Mouse (Mus musculus) heart, embryonic 15.5 days (tissue): ENCODE data around the gene Morc4. TPM values are rescaled to one million over a fixed set of nuclear protein-coding genes. Genes with fewer than 3 reads are reported as not detected.

Experiments used
- ATAC-seq: fragments of 200-750 bp; cut with Nextera tagmentation; replicated peaks from 2 replicates; pipeline ENCODE4 v1.8.0; 2017; ENCODE audit warnings: low read depth, moderate TSS enrichment; ENCODE audit not compliant: insufficient number of reproducible peaks, insufficient read depth, low FRiP score
- H3K27ac ChIP-seq: fragments of 300-500 bp; sonication (generic); 2 replicates; pipeline ENCODE4 v1.5.1; 2015; ENCODE audit warnings: mild to moderate bottlenecking, inconsistent platforms
- H3K27me3 ChIP-seq: fragments of 300-500 bp; sonication (generic); 2 replicates; pipeline ENCODE4 v1.6.1; 2015; ENCODE audit warnings: inconsistent platforms
- H3K36me3 ChIP-seq: fragments of 300-500 bp; sonication (generic); 2 replicates; pipeline ENCODE4 v1.6.1; 2015; ENCODE audit warnings: mild to moderate bottlenecking, inconsistent platforms
- H3K4me1 ChIP-seq: fragments of 300-500 bp; sonication (generic); replicated peaks from 2 replicates; pipeline ENCODE4 v1.6.1; 2015; ENCODE audit warnings: inconsistent platforms
- H3K4me2 ChIP-seq: fragments of 300-500 bp; sonication (generic); 2 replicates; pipeline ENCODE4 v1.6.1; 2015; ENCODE audit warnings: inconsistent platforms, mild to moderate bottlenecking, moderate library complexity
- H3K4me3 ChIP-seq: fragments of 300-500 bp; sonication (generic); 2 replicates; pipeline ENCODE4 v1.5.1; 2015; ENCODE audit warnings: mild to moderate bottlenecking, inconsistent platforms
- H3K9ac ChIP-seq: fragments of 300-500 bp; sonication (generic); 2 replicates; pipeline ENCODE4 v1.6.1; 2015; ENCODE audit warnings: mild to moderate bottlenecking, inconsistent platforms
- H3K9me3 ChIP-seq: fragments of 300-500 bp; sonication (generic); replicated peaks from 2 replicates; pipeline ENCODE4 v1.6.1; 2016; ENCODE audit warnings: inconsistent platforms
- WGBS: fragments of 180-500 bp; shearing (Covaris S2); methylation state at CpG from one replicate; pipeline ENCODE4 v1.1.7; 2015; ENCODE audit warnings: mixed read lengths; 5-methylcytosine and 5-hydroxymethylcytosine counted together
- polyA plus RNA-seq: library from polyadenylated mRNA; unstranded; fragments of >200 nt; fragmentation: Nextera tagmentation; extraction: Ambion mirVana; gene quantifications from 2 replicates; pipeline ENCODE4 v1.2.1, GENCODE M21; 2015

Morc4 gene
- polyA plus RNA-seq, 1 experiment from 2014 or later: 15.0 TPM

GRCm38 (mm10) chrX:139803028-139803427 is 68.4 kb downstream of the Morc4 start:
- Histone ChIP-seq H3K36me3 (no peaks in the 10 kb centered on the region), H3K9me3 (no peaks in the 10 kb centered on the region), H3K4me1 (no peaks in the 10 kb centered on the region), H3K4me3 (no peak overlapping the region), H3K9ac (no peak overlapping the region), H3K27ac (no peak overlapping the region), H3K27me3 (0 out of 2 replicates have a peak, but pooled peaks cover 3% of the 10 kb centered on the region), H3K4me2 (no peak overlapping the region)
- no peak for ATAC-seq
- WGBS: 71% methylated on average over 2 of the region's 2 CpGs

- Histone ChIP-seq H3K36me3 (no peaks in the 10 kb centered on the region), H3K9me3 (no peaks in the 10 kb centered on the region), H3K9ac (no peak within 1 kb of the TSS), H3K27ac (no peak within 1 kb of the TSS), H3K4me3 (no peak within 1 kb of the TSS), H3K27me3 (0 out of 2 replicates have a peak, but pooled peaks cover 3% of the 10 kb centered on the region), H3K4me1 (no peaks in the 10 kb centered on the region), H3K4me2 (no peak within 1 kb of the TSS)
- 67% methylated on average over 8 of the region's 8 CpGs for WGBS
- no peak for ATAC-seq
Observed at GRCm38 (mm10) chrX:139800406-139800878, 71.0 kb downstream of the Morc4 start, which contains the start of gene Cldn2. Cldn2 (plus strand) TSS chrX:139800828.

- no peaks in the 10 kb centered on the region for H3K4me1 ChIP-seq
- H3K36me3 ChIP-seq: no peaks in the 10 kb centered on the region
- WGBS: 63% methylated on average over 3 of the region's 3 CpGs
- H3K4me2 ChIP-seq: no peak overlapping the region
- H3K27me3 ChIP-seq: 0 out of 2 replicates have a peak, but pooled peaks cover 3% of the 10 kb centered on the region
- no peak overlapping the region for H3K27ac ChIP-seq
- no peak overlapping the region for H3K4me3 ChIP-seq
- H3K9me3 ChIP-seq: no peaks in the 10 kb centered on the region
- H3K9ac ChIP-seq: no peak overlapping the region
- ATAC-seq: no peak
Observed at GRCm38 (mm10) chrX:139799953-139800352, 71.5 kb downstream of the Morc4 start.

- Histone ChIP-seq H3K27ac (no peak overlapping the region), H3K9me3 (no peaks in the 10 kb centered on the region), H3K9ac (no peak overlapping the region), H3K4me1 (no peaks in the 10 kb centered on the region), H3K36me3 (no peaks in the 10 kb centered on the region), H3K4me2 (no peak overlapping the region), H3K27me3 (0 out of 2 replicates have a peak, but pooled peaks cover 3% of the 10 kb centered on the region), H3K4me3 (no peak overlapping the region)
- ATAC-seq: no peak
- whole genome bisulfite sequencing: 66% methylated on average over 9 of the region's 9 CpGs
Observed at GRCm38 (mm10) chrX:139797875-139798274, 73.6 kb downstream of the Morc4 start.

- Histone ChIP-seq H3K27me3 (0 out of 2 replicates have a peak, but pooled peaks cover 3% of the 10 kb centered on the region), H3K4me1 (no peaks in the 10 kb centered on the region), H3K36me3 (no peaks in the 10 kb centered on the region), H3K9me3 (no peaks in the 10 kb centered on the region), H3K4me2 (no peak overlapping the region), H3K27ac (no peak overlapping the region), H3K4me3 (no peak overlapping the region), H3K9ac (no peak overlapping the region)
- 85% methylated on average over 6 of the region's 6 CpGs for whole genome bisulfite sequencing
- ATAC-seq: no peak
Observed at GRCm38 (mm10) chrX:139796037-139796436, 75.4 kb downstream of the Morc4 start.

- H3K9ac ChIP-seq: no peak overlapping the region
- no peak overlapping the region for H3K4me2 ChIP-seq
- no peak for ATAC-seq
- no peaks in the 10 kb centered on the region for H3K27me3 ChIP-seq
- WGBS: 77% methylated on average over 7 of the region's 7 CpGs
- H3K9me3 ChIP-seq: no peaks in the 10 kb centered on the region
- no peak overlapping the region for H3K27ac ChIP-seq
- no peaks in the 10 kb centered on the region for H3K36me3 ChIP-seq
- H3K4me1 ChIP-seq: no peaks in the 10 kb centered on the region
- H3K4me3 ChIP-seq: no peak overlapping the region
Observed at GRCm38 (mm10) chrX:139794072-139794845, 77.2 kb downstream of the Morc4 start.

GRCm38 (mm10) chrX:139785764-139786163 is 85.7 kb downstream of the Morc4 start:
- Histone ChIP-seq H3K4me3 (no peak overlapping the region), H3K27ac (no peak overlapping the region), H3K4me1 (0 out of 2 replicates have a peak, but pooled peaks cover 2% of the 10 kb centered on the region), H3K27me3 (no peaks in the 10 kb centered on the region), H3K4me2 (no peak overlapping the region), H3K9ac (no peak overlapping the region), H3K9me3 (no peaks in the 10 kb centered on the region), H3K36me3 (no peaks in the 10 kb centered on the region)
- ATAC-seq: 0 out of 2 replicates have a peak, but pooled peaks have one; percentile 50
- WGBS: 23% methylated on average over 1 of the region's 1 CpGs

GRCm38 (mm10) chrX:139783045-139783422 is 88.4 kb downstream of the Morc4 start:
- Histone ChIP-seq H3K4me3 (no peak overlapping the region), H3K9ac (no peak overlapping the region), H3K9me3 (no peaks in the 10 kb centered on the region), H3K4me1 (0 out of 2 replicates have a peak, but pooled peaks cover 2% of the 10 kb centered on the region), H3K36me3 (no peaks in the 10 kb centered on the region), H3K27me3 (no peaks in the 10 kb centered on the region), H3K27ac (no peak overlapping the region), H3K4me2 (no peak overlapping the region)
- 59% methylated on average over 3 of the region's 3 CpGs for WGBS
- no peak for ATAC-seq

- WGBS: 51% methylated on average over 6 of the region's 6 CpGs
- H3K27me3 ChIP-seq: no peaks in the 10 kb centered on the region
- no peaks in the 10 kb centered on the region for H3K9me3 ChIP-seq
Observed at GRCm38 (mm10) chrX:139782278-139783044, 89.0 kb downstream of the Morc4 start, which contains the start of gene Ripply1. Ripply1 (minus strand) TSS chrX:139782353.

GRCm38 (mm10) chrX:139781563-139781962 is 89.9 kb downstream of the Morc4 start:
- H3K27ac ChIP-seq: no peak overlapping the region
- H3K4me3 ChIP-seq: no peak overlapping the region
- no peak for ATAC-seq
- H3K9ac ChIP-seq: no peak overlapping the region
- no peaks in the 10 kb centered on the region for H3K9me3 ChIP-seq
- 76% methylated on average over 4 of the region's 4 CpGs for WGBS
- H3K4me2 ChIP-seq: no peak overlapping the region
- 0 out of 2 replicates have a peak, but pooled peaks cover 2% of the 10 kb centered on the region for H3K4me1 ChIP-seq
- H3K27me3 ChIP-seq: no peaks in the 10 kb centered on the region
- H3K36me3 ChIP-seq: no peaks in the 10 kb centered on the region

More at GRCm38 (mm10) chrX:139782278-139783044, 89.0 kb downstream of the Morc4 start, which contains the start of gene Ripply1:
- ATAC-seq: no peak
- H3K4me3 ChIP-seq: no peak within 1 kb of the TSS
- 0 out of 2 replicates have a peak, but pooled peaks cover 2% of the 10 kb centered on the region for H3K4me1 ChIP-seq
- no peaks in the 10 kb centered on the region for H3K36me3 ChIP-seq
- no peak within 1 kb of the TSS for H3K27ac ChIP-seq
- H3K4me2 ChIP-seq: no peak within 1 kb of the TSS
- H3K9ac ChIP-seq: no peak within 1 kb of the TSS

- no peak overlapping the region for H3K4me3 ChIP-seq
- no peak overlapping the region for H3K9ac ChIP-seq
- H3K27ac ChIP-seq: no peak overlapping the region
- H3K36me3 ChIP-seq: no peaks in the 10 kb centered on the region
- H3K27me3 ChIP-seq: no peaks in the 10 kb centered on the region
- H3K4me1 ChIP-seq: 0 out of 2 replicates have a peak, but pooled peaks cover 2% of the 10 kb centered on the region
- no peak for ATAC-seq
- H3K9me3 ChIP-seq: no peaks in the 10 kb centered on the region
- H3K4me2 ChIP-seq: no peak overlapping the region
- WGBS: 31% methylated on average over 3 of the region's 3 CpGs
Observed at GRCm38 (mm10) chrX:139780988-139781387, 90.5 kb downstream of the Morc4 start.
